Mouse (Mus musculus) lung, adult 18-20 months (tissue): ENCODE results near the gene Tmem255a.
A peak's percentile ranks its signal among the peaks of the same experiment; 100 is the strongest.

Experiments used
- DNase-seq, 2 experiments: peaks; one replicate each; pipeline ENCODE4 v3.0.0; 2022; ENCODE audit warnings: mixed read lengths in 2 of 2

The Tmem255a gene

GRCm38 (mm10) chrX:38251851-38252571 is at the start of gene Tmem255a:
Gene Tmem255a, minus strand, starts transcription at chrX:38252439.
- peak; percentile 5 to 6 for DNase-seq

- no peak for DNase-seq
Measured at GRCm38 (mm10) chrX:38259610-38260009, 7.4 kb upstream of the Tmem255a start.

GRCm38 (mm10) chrX:38250352-38250950 is 1.8 kb downstream of the Tmem255a start:
- peak; percentile 5 to 9 for DNase-seq

- DNase-seq = peak; percentile 14 to 42
Measured at GRCm38 (mm10) chrX:38249640-38250351, 2.4 kb downstream of the Tmem255a start.

- DNase-seq = no peak
Measured at GRCm38 (mm10) chrX:38247601-38248000, 4.6 kb downstream of the Tmem255a start.

- DNase-seq = no peak
Measured at GRCm38 (mm10) chrX:38247108-38247507, 5.1 kb downstream of the Tmem255a start.

- DNase-seq = peak; percentile 6 to 10
Measured at GRCm38 (mm10) chrX:38237731-38238130, 14.5 kb downstream of the Tmem255a start.

GRCm38 (mm10) chrX:38229888-38230287 is 22.4 kb downstream of the Tmem255a start:
- DNase-seq = no peak

GRCm38 (mm10) chrX:38222757-38223156 is 29.5 kb downstream of the Tmem255a start:
- DNase-seq = no peak

- DNase-seq = no peak
Measured at GRCm38 (mm10) chrX:38217676-38217991, 34.6 kb downstream of the Tmem255a start.

GRCm38 (mm10) chrX:38216986-38217675 is 35.1 kb downstream of the Tmem255a start:
- DNase-seq = no peak

- no peak for DNase-seq
Measured at GRCm38 (mm10) chrX:38207392-38207791, 44.8 kb downstream of the Tmem255a start.

- DNase-seq = peak; percentile 3 to 23
Measured at GRCm38 (mm10) chrX:38201816-38202215, 50.4 kb downstream of the Tmem255a start.

GRCm38 (mm10) chrX:38190458-38190764 is 61.8 kb downstream of the Tmem255a start:
- no peak for DNase-seq

- DNase-seq = peak; percentile 85 to 86
Measured at GRCm38 (mm10) chrX:38189552-38190457, 62.4 kb downstream of the Tmem255a start, which contains the start of gene Zbtb33. Gene Zbtb33, plus strand, starts transcription at chrX:38189793.

GRCm38 (mm10) chrX:38185520-38185919 is 66.7 kb downstream of the Tmem255a start:
- no peak for DNase-seq

- peak; percentile 24 to 38 for DNase-seq
Measured at GRCm38 (mm10) chrX:38181608-38182258, 70.5 kb downstream of the Tmem255a start.

- DNase-seq = peak in 1 of 2 experiments; percentile 10
Measured at GRCm38 (mm10) chrX:38180656-38181607, 71.3 kb downstream of the Tmem255a start.

- DNase-seq = peak; percentile 40 to 57
Measured at GRCm38 (mm10) chrX:38179891-38180310, 72.3 kb downstream of the Tmem255a start.

GRCm38 (mm10) chrX:38166592-38166991 is 85.6 kb downstream of the Tmem255a start:
- DNase-seq = no peak
